Mouse (Mus musculus) heart, postnatal 0 days (tissue): ENCODE data around the gene 1700067K01Rik.

Experiments
- CTCF ChIP-seq: IDR thresholded peaks from 2 replicates; pipeline ENCODE4 v1.5.1; 2016; ENCODE audit warnings: antibody characterized with exemption, control low read depth, low read depth
- EP300 ChIP-seq: IDR thresholded peaks from 2 replicates; pipeline ENCODE4 v1.6.1; 2016; ENCODE audit warnings: antibody characterized with exemption, low read depth

DNA sequence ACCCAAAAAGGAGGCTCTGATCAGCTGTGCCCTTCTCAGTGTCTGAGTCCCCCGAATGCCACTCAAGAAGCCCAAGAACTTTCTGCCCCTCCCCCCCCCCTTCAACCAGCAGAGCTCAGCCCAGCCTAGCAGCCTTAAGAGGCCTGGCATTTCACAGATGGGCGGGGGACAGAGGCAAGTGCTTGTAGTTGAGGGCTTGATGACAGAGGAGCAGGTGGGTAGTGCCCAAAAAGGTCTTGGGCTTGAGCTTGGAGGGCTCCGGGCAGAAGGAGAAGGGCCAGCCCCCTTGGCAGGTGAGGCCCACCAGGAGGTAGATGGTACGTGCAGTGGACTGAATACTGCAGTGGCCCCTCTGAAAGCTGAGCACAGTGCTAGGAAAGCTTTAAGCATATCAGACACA is 26.8 kb upstream of the 1700067K01Rik start:
- TF ChIP-seq CTCF (no peak), EP300 (no peak)
